Mouse (Mus musculus) thymus, adult 2 months (tissue): ENCODE results near the gene Cdc42ep2.

ENCODE experiments used
- CTCF ChIP-seq: fragments of 200-500 bp; IDR thresholded peaks from 2 replicates; pipeline ENCODE4 v1.5.1; 2012; ENCODE audit warnings: mild to moderate bottlenecking, control low read depth, low read length, moderate library complexity, borderline replicate concordance; ENCODE audit not compliant: control insufficient read depth, poor library complexity, insufficient read depth; ENCODE audit errors: extremely low read depth
- POLR2A ChIP-seq: fragments of 200-500 bp; IDR thresholded peaks from 2 replicates; pipeline ENCODE4 v1.6.1; 2012; ENCODE audit warnings: mild to moderate bottlenecking, low read length, control low read depth, moderate library complexity; ENCODE audit not compliant: control insufficient read depth, poor library complexity, insufficient read depth; ENCODE audit errors: extremely low read depth

- TF ChIP-seq POLR2A (no peak), CTCF (no peak)
Measured at GRCm38 (mm10) chr19:5964804-5965203, 40.2 kb upstream of the Cdc42ep2 start.
